Comparison of ENCODE assay signal across 10 mouse cellular contexts in genomic region chr4:55125048-55125737, GRCm38 (mm10).
DNase-seq lines count a peak whose midpoint lies in the region; ATAC-seq and TF ChIP-seq lines count a peak whose summit lies in the region.
"Had no signal": no experiment of that assay in that cellular context is flagged by ENCODE, and none has a peak within 500 bp of the region (broad histone marks: within the 10 kb centered on the region; RNA-seq: fewer than 3 reads in every experiment).

No protein-coding gene starts in this region.

- TF ChIP-seq POLR2A in brain, embryonic 14.5 days (IDR thresholded peaks at IDR 0.05; ENCODE audit: borderline replicate concordance, extremely low read depth, insufficient read depth, insufficient read length, poor library complexity, severe bottlenecking), result no peak

- ATAC-seq in kidney, embryonic 16.5 days (ENCODE audit: low FRiP score, low TSS enrichment), result peak; percentile 39; the same call in 1 of the 2 replicates
- ATAC-seq in lung, embryonic 15.5 days (ENCODE audit: borderline replicate concordance, extremely low read depth, low FRiP score, low TSS enrichment), result peak; percentile 73; the same call in 1 of the 2 replicates
- no peak for ATAC-seq in cerebellum, adult (ENCODE audit: insufficient number of reproducible peaks, low FRiP score, low TSS enrichment)

- 0 out of 2 replicates have a peak, but pooled peaks cover 5% of the 10 kb centered on the region for H3K4me1 ChIP-seq in kidney, embryonic 16.5 days (ENCODE audit: insufficient read depth, low read length)
- peaks cover 5% of the 10 kb centered on the region; the same call in 1 of the 2 replicates for H3K4me1 ChIP-seq in lung, embryonic 15.5 days

- H3K9ac ChIP-seq in kidney, embryonic 16.5 days (replicated peaks; ENCODE audit: low read length), result no peak overlapping the region; the same call in 1 of the 2 replicates
- no peak overlapping the region for H3K9ac ChIP-seq in lung, embryonic 15.5 days
- H3K9ac ChIP-seq: liver, embryonic 14.5 days had no signal

- 41% methylated on average over 11 of the region's 11 CpGs for WGBS in kidney, embryonic 16.5 days
- 26% methylated on average over 11 of the region's 11 CpGs for WGBS in lung, embryonic 15.5 days

- H3K4me3 ChIP-seq in kidney, embryonic 16.5 days (ENCODE audit: low read length), result no peak overlapping the region
- H3K4me3 ChIP-seq in lung, embryonic 15.5 days, result peak overlapping the region; percentile 18; the same call in 1 of the 2 replicates
- H3K4me3 ChIP-seq: hindbrain, embryonic 10.5 days had no signal

- H3K4me2 ChIP-seq in kidney, embryonic 16.5 days (replicated peaks; ENCODE audit: low read depth, low read length), result no peak overlapping the region; the same call in 1 of the 2 replicates
- H3K4me2 ChIP-seq in lung, embryonic 15.5 days, result peak overlapping the region; percentile 50

- intact Hi-C loops in gastrocnemius, postnatal 14 days (cut with DNase I; ENCODE audit: low total_unique reads), result no loop called here

- no peak for DNase-seq in kidney, postnatal 25 days
- DNase-seq in brain, embryonic 14.5 days (ENCODE audit: low read depth), result peak; percentile 76
- DNase-seq in gastrocnemius, postnatal 14 days, result peak; percentile 23
- no peak for DNase-seq in cerebellum, postnatal 14 days
- DNase-seq in cerebellum, adult 9-10 months, result no peak

- no peaks in the 10 kb centered on the region for H3K27me3 ChIP-seq in kidney, embryonic 16.5 days (ENCODE audit: insufficient read depth, low read length)
- no peaks in the 10 kb centered on the region for H3K27me3 ChIP-seq in lung, embryonic 15.5 days

- TF ChIP-seq CTCF in brain, embryonic 14.5 days (IDR thresholded peaks at IDR 0.05; ENCODE audit: borderline replicate concordance, extremely low read depth, insufficient read depth, insufficient read length), result no peak

- no peak overlapping the region for H3K27ac ChIP-seq in kidney, embryonic 16.5 days (ENCODE audit: low read length)
- peak overlapping the region; percentile 36; the same call in 1 of the 2 replicates for H3K27ac ChIP-seq in lung, embryonic 15.5 days
- H3K27ac ChIP-seq: hindbrain, embryonic 10.5 days; liver, embryonic 14.5 days had no signal

- H3K9me3 ChIP-seq in kidney, embryonic 16.5 days (ENCODE audit: low read length), result no peaks in the 10 kb centered on the region
- H3K9me3 ChIP-seq in lung, embryonic 15.5 days, result no peaks in the 10 kb centered on the region
- H3K9me3 ChIP-seq: hindbrain, embryonic 10.5 days had no signal

- no peaks in the 10 kb centered on the region for H3K36me3 ChIP-seq in kidney, embryonic 16.5 days (ENCODE audit: insufficient read depth, low read length)
- H3K36me3 ChIP-seq in lung, embryonic 15.5 days, result no peaks in the 10 kb centered on the region
- H3K36me3 ChIP-seq: hindbrain, embryonic 10.5 days had no signal

Comparison
In these comparisons a context has a peak if more than half of its experiments do, and no peak if none do; other contexts are left out.
1. DNase-seq: peak in brain, embryonic 14.5 days (single experiment) and gastrocnemius, postnatal 14 days (single experiment); none in kidney, postnatal 25 days (0 of 2), cerebellum, postnatal 14 days (0 of 2) and cerebellum, adult 9-10 months (single experiment).